Mouse (Mus musculus) cerebellum, adult 2 months (tissue): ENCODE data around the gene Tmem222. TPM values are rescaled to one million over a fixed set of nuclear protein-coding genes. Genes with fewer than 3 reads are reported as not detected.

Experiments
- DNase-seq, 2 experiments: peaks; one replicate each; pipeline ENCODE4 v3.0.0; 2021
- H3K27ac ChIP-seq: fragments of 200-500 bp; 2 replicates; pipeline ENCODE4 v1.5.1; 2012; ENCODE audit warnings: low read length, control low read depth, inconsistent platforms; ENCODE audit not compliant: insufficient read depth
- H3K27me3 ChIP-seq: fragments of 200-500 bp; 2 replicates; pipeline ENCODE4 v1.6.1; 2012; ENCODE audit warnings: inconsistent platforms, mild to moderate bottlenecking, low read length, moderate library complexity; ENCODE audit not compliant: control insufficient read depth, insufficient read depth
- H3K4me1 ChIP-seq: fragments of 200-500 bp; 2 replicates; pipeline ENCODE4 v1.6.1; 2011; ENCODE audit warnings: low read length; ENCODE audit not compliant: control insufficient read depth, insufficient read depth
- H3K4me3 ChIP-seq: fragments of 200-500 bp; replicated peaks from 2 replicates; pipeline ENCODE3; 2011; ENCODE audit warnings: mild to moderate bottlenecking, low read depth, low read length, control low read depth; ENCODE audit not compliant: insufficient read depth
- CTCF ChIP-seq: fragments of 200-500 bp; IDR thresholded peaks from 2 replicates; pipeline ENCODE4 v1.5.1; 2011; ENCODE audit warnings: low read depth, mild to moderate bottlenecking, control low read depth, low read length, moderate library complexity, borderline replicate concordance; ENCODE audit not compliant: insufficient read depth
- POLR2A ChIP-seq: fragments of 200-500 bp; IDR thresholded peaks from 2 replicates; pipeline ENCODE4 v1.6.1; 2011; ENCODE audit warnings: low read length, control low read depth, borderline replicate concordance; ENCODE audit not compliant: insufficient read depth
- WGBS: fragments of 180-500 bp; shearing (Covaris S2); methylation state at CpG from one replicate; pipeline ENCODE4 v1.1.7; 2018; 5-methylcytosine and 5-hydroxymethylcytosine counted together
- polyA plus RNA-seq: library from polyadenylated mRNA; depleted of rRNA; stranded (reverse); fragments of >200 nt; gene quantifications from 2 replicates; pipeline ENCODE4 v1.2.3, GENCODE M21; 2012

Gene Tmem222
- polyA plus RNA-seq, 1 experiment: 152 TPM

DNA sequence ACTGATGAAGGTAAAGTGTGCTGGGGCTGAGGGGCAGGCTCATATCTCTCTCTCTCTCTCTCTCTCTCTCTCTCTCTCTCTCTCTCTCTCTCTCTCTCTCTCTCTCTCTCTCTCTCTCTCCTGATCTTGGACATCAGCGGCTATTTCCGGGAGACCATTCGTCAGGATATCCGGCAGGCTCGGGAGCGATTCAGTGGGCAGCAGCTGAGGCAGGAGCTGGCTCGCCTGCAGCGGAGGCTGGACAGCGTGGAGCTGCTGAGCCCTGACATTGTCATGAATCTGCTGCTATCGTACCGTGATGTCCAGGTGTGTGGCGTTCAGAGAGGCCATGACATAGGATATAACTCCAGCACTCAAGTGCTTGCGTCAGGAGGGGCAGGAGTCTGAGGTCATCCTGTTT, 34.1 kb downstream of the Tmem222 start:
- no peak for DNase-seq
- Histone ChIP-seq H3K4me3 (no peak overlapping the region), H3K4me1 (no peaks in the 10 kb centered on the region; the same call in 1 of the 2 replicates), H3K27me3 (no peaks in the 10 kb centered on the region), H3K27ac (no peak overlapping the region)
- WGBS: 66% methylated on average over 11 of the region's 13 CpGs
- TF ChIP-seq POLR2A (no peak), CTCF (no peak)

DNA sequence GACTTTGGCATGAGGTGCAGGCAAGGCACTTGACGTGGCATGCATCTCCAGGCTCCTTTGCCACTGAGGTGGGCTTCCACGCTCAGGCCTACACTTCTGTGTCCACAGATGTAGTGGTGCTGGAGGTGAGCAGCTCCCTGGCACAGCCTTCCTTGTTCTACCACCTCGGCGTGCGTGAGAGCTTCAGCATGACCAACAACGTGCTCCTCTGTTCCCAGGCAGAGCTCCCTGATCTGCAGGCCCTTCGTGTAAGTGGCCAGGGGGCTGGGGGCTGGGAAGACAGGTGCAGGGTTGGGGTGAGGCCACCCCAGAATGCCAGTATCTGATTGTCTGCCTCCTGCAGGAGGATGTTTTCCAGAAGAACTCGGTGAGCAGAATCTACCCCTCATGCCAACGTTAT, 34.9 kb downstream of the Tmem222 start:
- Histone ChIP-seq H3K27me3 (no peaks in the 10 kb centered on the region), H3K27ac (no peak overlapping the region), H3K4me3 (no peak overlapping the region), H3K4me1 (no peaks in the 10 kb centered on the region; the same call in 1 of the 2 replicates)
- DNase-seq: no peak
- WGBS: 64% methylated on average over 9 of the region's 9 CpGs
- no peak for TF ChIP-seq POLR2A
- no peak for TF ChIP-seq CTCF

- Histone ChIP-seq H3K4me3 (peak overlapping the region; percentile 81), H3K4me1 (no peaks in the 10 kb centered on the region; the same call in 1 of the 2 replicates), H3K27ac (no peak overlapping the region), H3K27me3 (no peaks in the 10 kb centered on the region)
- DNase-seq: no peak
- no peak for TF ChIP-seq CTCF
- no peak for TF ChIP-seq POLR2A
- WGBS: 37% methylated on average over 11 of the region's 11 CpGs
Observed at GRCm38 (mm10) chr4:133241910-133242309, 35.7 kb downstream of the Tmem222 start.

DNA sequence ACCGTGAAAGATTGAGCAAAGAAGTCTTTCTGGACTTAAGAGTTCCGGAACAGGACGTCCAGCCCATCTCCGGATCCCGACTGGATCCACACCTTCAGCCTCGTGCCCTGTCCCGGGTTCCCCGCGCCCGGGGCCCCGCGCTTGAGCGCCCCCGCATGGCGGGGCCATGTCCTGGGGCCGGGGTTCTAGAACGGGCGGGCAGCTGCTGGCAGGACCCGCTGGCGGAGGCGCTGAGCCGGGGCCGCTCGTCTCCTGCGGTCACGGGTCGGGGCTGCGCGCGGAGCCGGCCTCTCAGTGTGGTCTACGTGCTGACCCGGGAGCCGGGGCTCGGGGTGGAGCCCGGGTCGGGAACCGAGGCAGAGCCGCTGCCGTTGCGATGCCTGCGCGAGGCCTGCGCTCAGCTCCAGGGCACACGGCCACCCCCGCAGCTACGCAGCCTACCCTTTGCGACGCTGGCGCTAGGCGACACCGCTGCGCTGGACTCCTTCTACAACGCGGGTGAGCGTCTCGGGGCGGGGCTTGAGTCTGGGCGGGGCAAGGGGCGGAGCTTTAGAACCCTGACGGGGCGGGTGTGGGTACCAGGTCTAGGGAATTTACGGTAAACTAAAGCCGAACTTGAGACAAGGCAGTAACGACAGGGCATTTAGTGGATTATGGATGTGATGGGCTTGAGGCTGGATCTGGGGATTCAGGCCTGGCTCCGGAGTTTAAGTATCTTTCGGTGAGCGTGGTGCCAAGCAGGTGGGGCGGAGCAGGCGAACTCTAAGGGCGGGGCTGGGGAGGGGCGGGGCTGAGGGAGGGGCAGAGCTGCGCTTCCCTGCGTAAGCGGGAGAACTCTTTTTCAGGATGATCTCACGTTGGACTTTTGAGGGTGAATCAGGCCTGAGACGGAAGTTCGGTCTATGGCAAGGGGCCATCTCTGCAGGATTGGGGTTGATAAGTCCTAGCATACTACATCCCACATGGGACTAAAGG, 36.4 kb downstream of the Tmem222 start:
- TF ChIP-seq POLR2A (peak; percentile 59; the same call in 1 of the 2 replicates), CTCF (no peak)
- 1% methylated on average over 78 of the region's 78 CpGs for WGBS
- no peaks in the 10 kb centered on the region for H3K27me3 ChIP-seq

DNA sequence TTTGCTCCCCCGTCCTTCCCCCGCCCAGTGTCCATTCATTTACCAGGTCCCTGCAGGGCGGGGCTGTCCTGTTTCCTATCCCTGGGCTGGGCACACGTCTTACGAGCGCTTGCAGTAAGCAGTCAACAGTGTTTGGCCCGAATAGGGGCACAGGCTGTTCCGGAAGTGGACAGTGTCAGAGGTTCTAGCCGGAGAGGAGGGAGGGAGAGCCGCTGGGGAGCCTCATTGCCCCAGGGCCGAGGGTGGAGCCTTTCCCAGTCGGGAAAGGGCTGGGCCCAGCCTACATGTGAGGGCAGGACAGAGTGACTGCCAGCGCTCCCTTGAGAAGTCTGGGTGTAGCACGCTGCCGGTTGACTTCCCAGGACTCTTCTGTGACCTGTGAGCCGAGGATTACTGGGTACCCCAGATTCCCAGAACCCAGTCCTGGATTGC, 37.1 kb downstream of the Tmem222 start, which contains the start of gene Map3k6:
Gene Map3k6, plus strand, starts transcription at position 329 of the 432 bp plus-strand sequence.
- no peak for TF ChIP-seq CTCF
- no peak for TF ChIP-seq POLR2A
- H3K27ac ChIP-seq: peak within 1 kb of the TSS; percentile 2; the same call in 1 of the 2 replicates
- H3K4me3 ChIP-seq: peak within 1 kb of the TSS; percentile 81
- WGBS: 42% methylated on average over 16 of the region's 16 CpGs
- peak in 1 of 2 experiments; percentile 27 for DNase-seq
- no peaks in the 10 kb centered on the region for H3K27me3 ChIP-seq
- no peaks in the 10 kb centered on the region; the same call in 1 of the 2 replicates for H3K4me1 ChIP-seq

More for the DNA sequence above, 36.4 kb downstream of the Tmem222 start:
- no peaks in the 10 kb centered on the region; the same call in 1 of the 2 replicates for H3K4me1 ChIP-seq
- peak; percentile 80 to 87 for DNase-seq
- H3K27ac ChIP-seq: peak overlapping the region; percentile 2; the same call in 1 of the 2 replicates
- peak overlapping the region; percentile 81 for H3K4me3 ChIP-seq

DNA sequence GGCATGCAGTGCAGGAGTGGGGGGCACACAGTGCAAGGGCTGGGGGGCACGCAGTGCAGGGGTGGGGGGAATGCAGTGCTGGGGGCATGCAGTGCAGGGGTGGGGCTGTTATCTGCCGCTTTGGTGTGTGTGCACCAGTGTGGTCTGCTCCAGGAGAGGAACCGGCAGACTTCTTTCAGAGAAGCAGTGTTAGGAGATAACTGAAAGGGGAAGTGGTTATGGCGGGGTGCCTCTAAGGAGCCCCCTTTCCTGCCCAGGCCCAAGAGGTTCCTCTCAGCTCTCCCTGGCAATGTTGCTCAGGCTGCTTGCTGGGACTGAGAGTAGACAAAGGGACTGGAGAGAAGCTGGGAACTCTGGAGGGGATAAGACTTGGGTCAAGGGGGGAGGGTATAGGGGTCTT, 39.7 kb downstream of the Tmem222 start:
- no peaks in the 10 kb centered on the region for H3K27me3 ChIP-seq
- no peak overlapping the region for H3K27ac ChIP-seq
- TF ChIP-seq CTCF (no peak), POLR2A (no peak)
- no peaks in the 10 kb centered on the region; the same call in 1 of the 2 replicates for H3K4me1 ChIP-seq
- 81% methylated on average over 4 of the region's 4 CpGs for WGBS
- H3K4me3 ChIP-seq: no peak overlapping the region
- no peak for DNase-seq

GRCm38 (mm10) chr4:133235415-133235814, 42.2 kb downstream of the Tmem222 start:
- H3K4me3 ChIP-seq: no peak overlapping the region
- H3K27me3 ChIP-seq: no peaks in the 10 kb centered on the region
- WGBS: 85% methylated on average over 5 of the region's 5 CpGs
- TF ChIP-seq CTCF: no peak
- no peak for TF ChIP-seq POLR2A
- H3K4me1 ChIP-seq: no peaks in the 10 kb centered on the region
- DNase-seq: no peak
- H3K27ac ChIP-seq: no peak overlapping the region

DNA sequence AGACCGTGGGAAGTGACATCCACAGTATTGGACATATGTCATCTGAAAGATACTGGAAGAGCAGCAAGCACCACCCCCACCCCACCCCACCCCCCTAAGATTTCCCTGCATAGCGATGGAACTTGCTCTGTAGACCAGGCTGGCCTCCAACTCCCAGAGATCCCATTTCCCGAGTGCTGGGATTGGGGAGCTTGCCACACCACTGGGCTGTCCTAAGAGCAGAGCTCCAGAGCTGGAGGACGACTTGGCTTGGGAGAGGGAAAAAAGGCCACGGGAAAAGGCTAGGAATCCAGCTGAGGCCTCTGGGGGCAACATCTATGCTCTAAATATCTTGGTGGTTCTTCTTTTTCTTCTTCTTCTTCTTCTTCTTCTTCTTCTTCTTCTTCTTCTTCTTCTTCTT, 42.8 kb downstream of the Tmem222 start:
- WGBS: 62% methylated on average over 5 of the region's 5 CpGs
- Histone ChIP-seq H3K4me1 (no peaks in the 10 kb centered on the region), H3K4me3 (no peak overlapping the region), H3K27ac (no peak overlapping the region), H3K27me3 (no peaks in the 10 kb centered on the region)
- no peak for DNase-seq
- no peak for TF ChIP-seq POLR2A
- no peak for TF ChIP-seq CTCF
